Mouse (Mus musculus) neural tube, embryonic 14.5 days (tissue): Measurements from ENCODE around the gene Tmem59l. TPM values are rescaled to one million over a fixed set of nuclear protein-coding genes. Genes with fewer than 3 reads are reported as not detected.

ENCODE experiments used
- ATAC-seq: fragments of 200-750 bp; cut with Nextera tagmentation; 2 replicates; pipeline ENCODE4 v1.8.0; 2017; ENCODE audit warnings: low read depth, mild to moderate bottlenecking, moderate TSS enrichment, moderate library complexity
- H3K27ac ChIP-seq: fragments of 300-500 bp; sonication (generic); 2 replicates; pipeline ENCODE4 v1.5.1; 2014; ENCODE audit warnings: low read depth, mild to moderate bottlenecking, control low read depth, low read length, moderate library complexity, mixed read lengths
- H3K27me3 ChIP-seq: fragments of 300-500 bp; sonication (generic); 2 replicates; pipeline ENCODE4 v1.6.1; 2014; ENCODE audit warnings: low read length; ENCODE audit not compliant: control insufficient read depth, insufficient read depth
- H3K36me3 ChIP-seq: fragments of 300-500 bp; sonication (generic); 2 replicates; pipeline ENCODE4 v1.6.1; 2014; ENCODE audit warnings: low read length, mixed read lengths; ENCODE audit not compliant: control insufficient read depth, insufficient read depth
- H3K4me1 ChIP-seq: fragments of 300-500 bp; sonication (generic); 2 replicates; pipeline ENCODE4 v1.6.1; 2014; ENCODE audit warnings: low read length; ENCODE audit not compliant: control insufficient read depth, insufficient read depth
- H3K4me2 ChIP-seq: fragments of 300-500 bp; sonication (generic); 2 replicates; pipeline ENCODE4 v1.6.1; 2014; ENCODE audit warnings: mild to moderate bottlenecking, low read depth, low read length, control low read depth
- H3K4me3 ChIP-seq: fragments of 300-500 bp; sonication (generic); 2 replicates; pipeline ENCODE4 v1.5.1; 2014; ENCODE audit warnings: low read depth, low read length, control low read depth, mixed read lengths
- H3K9ac ChIP-seq: fragments of 300-500 bp; sonication (generic); replicated peaks from 2 replicates; pipeline ENCODE4 v1.6.1; 2014; ENCODE audit warnings: low read depth, mild to moderate bottlenecking, control low read depth, low read length, mixed read lengths
- H3K9me3 ChIP-seq: fragments of 300-500 bp; sonication (generic); 2 replicates; pipeline ENCODE4 v1.6.1; 2016; ENCODE audit warnings: low read length; ENCODE audit not compliant: control insufficient read depth
- WGBS: fragments of 180-500 bp; shearing (Covaris S2); extraction: QIAGEN DNeasy Blood & Tissue Kit; methylation state at CpG from one replicate; pipeline ENCODE4 v1.1.7; 2014; 5-methylcytosine and 5-hydroxymethylcytosine counted together
- polyA plus RNA-seq: library from polyadenylated mRNA; unstranded; fragments of >200 nt; fragmentation: Nextera tagmentation; extraction: Ambion mirVana; gene quantifications from 2 replicates; pipeline ENCODE4 v1.2.1, GENCODE M21; 2014

Gene Tmem59l
- polyA plus RNA-seq, 1 experiment from 2014 or later = 200 TPM

DNA sequence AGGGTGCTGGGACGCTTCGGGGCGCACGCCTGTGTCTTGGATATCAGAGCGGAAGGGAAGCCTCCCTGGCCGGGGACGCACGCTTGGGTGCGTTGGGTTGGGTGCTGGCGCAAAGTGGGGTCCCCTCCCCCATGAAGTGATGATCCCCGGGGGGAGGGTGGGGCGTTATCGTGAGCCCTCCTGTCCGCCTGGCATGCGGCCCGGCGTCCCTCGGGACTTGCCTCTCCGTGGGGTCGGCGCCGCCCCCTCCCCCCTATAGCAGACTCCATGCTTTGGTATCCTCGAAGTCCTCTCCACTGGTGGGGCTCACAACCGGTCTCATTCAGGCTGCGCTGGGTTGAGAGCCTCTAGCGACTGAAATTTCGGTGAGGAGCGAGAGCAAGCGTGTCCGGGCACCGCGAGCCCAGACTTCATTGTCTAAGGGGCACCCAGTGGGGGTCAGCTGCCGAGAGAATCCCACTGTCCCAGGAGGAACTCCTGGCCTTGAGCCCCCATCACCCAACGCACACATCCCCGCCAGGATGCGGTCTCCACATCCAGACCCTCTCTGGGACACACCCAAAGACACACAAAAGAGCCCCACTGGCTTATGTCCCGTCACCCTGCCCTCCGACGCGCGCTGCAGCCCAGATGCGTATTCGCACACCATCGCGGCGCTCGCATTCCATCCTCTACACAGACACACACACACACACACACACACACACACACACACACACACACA is 6.7 kb upstream of the Tmem59l start:
- Histone ChIP-seq H3K27me3 (peaks cover 88% of the 10 kb centered on the region), H3K9ac (0 out of 2 replicates have a peak overlapping the region, but pooled peaks have one; percentile 22), H3K4me3 (peak overlapping the region; percentile 29; the same call in 1 of the 2 replicates), H3K9me3 (no peaks in the 10 kb centered on the region), H3K36me3 (no peaks in the 10 kb centered on the region), H3K27ac (no peak overlapping the region), H3K4me2 (peak overlapping the region; percentile 50), H3K4me1 (peaks cover 20% of the 10 kb centered on the region)
- WGBS = 1% methylated on average over 47 of the region's 47 CpGs
- no peak for ATAC-seq

- Histone ChIP-seq H3K4me3 (peak within 1 kb of the TSS; percentile 29; the same call in 1 of the 2 replicates), H3K4me1 (peaks cover 26% of the 10 kb centered on the region)
- WGBS = under 1% methylated on average over 78 of the region's 93 CpGs
Measured at GRCm38 (mm10) chr8:70492664-70493640, 5.8 kb upstream of the Tmem59l start, which contains the start of gene Crlf1. Gene Crlf1, plus strand, starts transcription at chr8:70493158.

DNA sequence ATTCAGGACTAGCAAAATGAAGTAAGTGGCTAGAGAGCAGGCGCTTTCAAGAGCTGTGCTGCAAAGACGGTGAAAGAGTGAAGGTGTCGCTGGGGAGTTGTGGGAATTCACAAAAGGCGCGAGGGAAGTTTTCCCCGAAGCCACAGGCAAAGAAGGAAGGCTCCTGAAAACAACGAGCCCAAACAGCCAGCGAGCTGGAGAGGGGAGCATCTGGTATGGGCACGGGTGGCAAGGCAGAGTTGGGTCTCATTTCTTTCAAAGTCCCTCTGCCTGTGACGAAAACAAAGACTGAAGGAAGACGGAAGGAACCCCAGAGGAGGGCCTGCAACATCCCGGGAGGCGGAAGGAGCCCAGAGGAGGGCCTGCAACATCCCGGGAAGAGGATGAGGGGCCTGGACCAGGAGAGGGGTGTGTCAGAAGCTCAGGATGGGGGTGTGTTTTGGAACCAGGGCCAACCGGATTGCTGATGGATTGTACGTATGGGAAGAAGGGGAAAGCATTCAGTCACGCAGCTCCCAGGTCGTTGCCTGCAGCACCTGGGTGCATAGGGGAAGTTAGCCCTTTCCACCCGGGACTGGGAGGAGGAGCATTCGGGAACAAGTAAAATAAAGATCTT is 3.8 kb upstream of the Tmem59l start:
- WGBS = 2% methylated on average over 20 of the region's 20 CpGs
- H3K9ac ChIP-seq = no peak overlapping the region
- peaks cover 37% of the 10 kb centered on the region for H3K4me1 ChIP-seq
- no peak overlapping the region for H3K27ac ChIP-seq
- H3K9me3 ChIP-seq = no peaks in the 10 kb centered on the region
- no peaks in the 10 kb centered on the region for H3K36me3 ChIP-seq
- no peak overlapping the region for H3K4me3 ChIP-seq
- H3K4me2 ChIP-seq = no peak overlapping the region
- H3K27me3 ChIP-seq = peaks cover 77% of the 10 kb centered on the region
- ATAC-seq = no peak

More at GRCm38 (mm10) chr8:70492664-70493640, 5.8 kb upstream of the Tmem59l start, which contains the start of gene Crlf1:
- H3K9me3 ChIP-seq = no peaks in the 10 kb centered on the region
- H3K4me2 ChIP-seq = peak within 1 kb of the TSS; percentile 50
- H3K27ac ChIP-seq = no peak within 1 kb of the TSS
- no peaks in the 10 kb centered on the region for H3K36me3 ChIP-seq
- 0 out of 2 replicates have a peak within 1 kb of the TSS, but pooled peaks have one; percentile 25 for H3K9ac ChIP-seq
- no peak; the same call in 1 of the 2 replicates for ATAC-seq
- H3K27me3 ChIP-seq = peaks cover 88% of the 10 kb centered on the region

- 9% methylated on average over 10 of the region's 10 CpGs for WGBS
Measured at GRCm38 (mm10) chr8:70490061-70490879, 3.1 kb upstream of the Tmem59l start.

GRCm38 (mm10) chr8:70489576-70489975 is 2.4 kb upstream of the Tmem59l start:
- H3K27me3 ChIP-seq = peaks cover 74% of the 10 kb centered on the region
- no peak overlapping the region; the same call in 1 of the 2 replicates for H3K4me3 ChIP-seq
- no peaks in the 10 kb centered on the region for H3K9me3 ChIP-seq
- no peak for ATAC-seq
- H3K4me1 ChIP-seq = peaks cover 37% of the 10 kb centered on the region
- no peaks in the 10 kb centered on the region for H3K36me3 ChIP-seq
- no peak overlapping the region for H3K4me2 ChIP-seq
- H3K9ac ChIP-seq = no peak overlapping the region
- under 1% methylated on average over 31 of the region's 41 CpGs for WGBS
- no peak overlapping the region for H3K27ac ChIP-seq

More at GRCm38 (mm10) chr8:70490061-70490879, 3.1 kb upstream of the Tmem59l start:
- no peak overlapping the region for H3K4me3 ChIP-seq
- H3K4me1 ChIP-seq = peaks cover 37% of the 10 kb centered on the region
- peaks cover 77% of the 10 kb centered on the region for H3K27me3 ChIP-seq
- no peak for ATAC-seq
- H3K27ac ChIP-seq = no peak overlapping the region
- no peaks in the 10 kb centered on the region for H3K9me3 ChIP-seq
- no peak overlapping the region for H3K4me2 ChIP-seq
- H3K36me3 ChIP-seq = no peaks in the 10 kb centered on the region
- H3K9ac ChIP-seq = no peak overlapping the region

DNA sequence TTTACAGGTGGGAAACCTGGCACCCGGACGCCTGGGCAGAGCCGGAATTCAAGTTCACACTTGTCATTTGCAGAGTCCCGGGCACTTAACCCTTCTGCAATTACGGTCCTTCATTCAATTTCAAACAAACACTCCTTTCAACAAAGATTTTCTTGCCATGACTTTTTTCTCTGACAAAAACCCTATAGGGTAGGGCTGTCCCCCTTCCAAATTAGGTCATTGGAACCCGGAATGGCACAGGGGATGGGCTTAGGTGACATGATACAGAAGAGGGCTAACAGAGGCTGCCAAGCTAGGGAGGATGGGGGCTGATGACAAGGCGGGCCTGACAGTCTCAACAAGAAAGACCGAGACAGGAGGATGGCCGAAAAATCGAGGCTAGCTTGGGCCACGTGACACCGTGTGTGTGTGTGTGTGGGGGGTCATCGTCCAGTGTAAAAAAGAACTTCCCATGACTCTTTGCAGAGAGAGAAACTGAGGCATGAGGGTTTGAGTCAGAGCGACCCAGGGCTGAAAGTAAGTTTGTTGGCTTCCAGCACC is 1.8 kb upstream of the Tmem59l start:
- no peak for ATAC-seq
- Histone ChIP-seq H3K27ac (no peak overlapping the region), H3K4me1 (peaks cover 35% of the 10 kb centered on the region), H3K9me3 (no peaks in the 10 kb centered on the region), H3K4me3 (peak overlapping the region; percentile 9; the same call in 1 of the 2 replicates), H3K4me2 (0 out of 2 replicates have a peak overlapping the region, but pooled peaks have one; percentile 6), H3K36me3 (peaks cover 4% of the 10 kb centered on the region; the same call in 1 of the 2 replicates), H3K27me3 (peaks cover 71% of the 10 kb centered on the region), H3K9ac (no peak overlapping the region)
- under 1% methylated on average over 14 of the region's 14 CpGs for WGBS

GRCm38 (mm10) chr8:70487993-70488796 is 1.0 kb upstream of the Tmem59l start:
- peaks cover 63% of the 10 kb centered on the region for H3K27me3 ChIP-seq
- H3K4me1 ChIP-seq = peaks cover 29% of the 10 kb centered on the region
- no peak for ATAC-seq
- H3K9me3 ChIP-seq = no peaks in the 10 kb centered on the region
- peak overlapping the region; percentile 75 for H3K4me2 ChIP-seq
- 2% methylated on average over 55 of the region's 55 CpGs for WGBS
- no peak overlapping the region for H3K27ac ChIP-seq
- peaks cover 5% of the 10 kb centered on the region; the same call in 1 of the 2 replicates for H3K36me3 ChIP-seq
- H3K4me3 ChIP-seq = peak overlapping the region; percentile 9; the same call in 1 of the 2 replicates
- H3K9ac ChIP-seq = no peak overlapping the region
